Mouse (Mus musculus) kidney, adult 2 months (tissue): Measurements from ENCODE around the gene Zfp511.

ENCODE experiments used
- CTCF ChIP-seq: fragments of 200-500 bp; conservative IDR thresholded peaks from 2 replicates; pipeline ENCODE4 v1.5.1; 2011; ENCODE audit warnings: low read depth, mild to moderate bottlenecking, control low read depth, low read length, moderate library complexity, mixed read lengths; ENCODE audit not compliant: insufficient read depth, insufficient read length
- POLR2A ChIP-seq: fragments of 200-500 bp; IDR thresholded peaks from one replicate; pipeline ENCODE4 v1.6.1; 2011; ENCODE audit warnings: low read depth, low read length, control low read depth

DNA sequence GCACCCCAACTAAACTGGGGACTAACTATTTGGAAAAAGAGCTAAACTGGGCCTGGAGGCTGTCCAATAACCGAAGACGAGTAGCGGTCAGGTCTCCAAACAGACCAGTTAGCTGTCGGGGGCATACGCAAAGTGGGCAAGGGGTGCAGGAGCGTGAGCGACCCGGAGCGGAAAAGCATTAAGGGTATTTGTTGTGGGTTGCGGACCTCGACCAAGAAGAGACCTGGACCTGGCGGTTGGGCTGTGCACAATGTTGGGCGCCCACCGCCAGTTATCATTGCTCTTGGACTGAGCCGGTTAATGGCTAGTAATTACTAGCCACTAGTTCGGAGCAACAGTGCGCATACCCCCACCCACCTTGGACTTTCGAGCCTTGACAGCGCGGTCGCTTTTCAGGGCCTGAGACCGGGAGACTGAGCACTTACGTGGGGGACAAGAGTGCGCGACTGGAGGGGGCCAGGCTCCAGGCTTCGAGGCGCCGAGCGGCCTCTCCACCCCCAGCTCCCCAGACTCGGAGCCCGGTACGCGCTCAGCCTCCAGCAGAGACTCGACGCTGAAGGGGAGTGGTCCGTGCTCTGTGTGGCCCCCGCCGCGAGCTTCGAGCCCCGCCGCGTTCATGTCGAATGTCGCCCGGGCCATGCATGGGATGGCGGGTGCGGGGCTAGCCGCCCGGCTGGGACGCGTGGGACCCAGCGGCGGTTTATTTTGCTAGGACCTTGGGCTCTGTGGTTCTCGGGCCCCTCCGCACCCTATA is 12.3 kb downstream of the Zfp511 start, which contains the start of gene Msx3:
- TF ChIP-seq POLR2A (no peak), CTCF (no peak)
